Mouse (Mus musculus) cortical plate, adult 2 months (tissue): ENCODE results near the gene Scgb1c1. TPM values are rescaled to one million over a fixed set of nuclear protein-coding genes. Genes with fewer than 3 reads are reported as not detected.

ENCODE experiments used
- H3K27ac ChIP-seq: fragments of 200-500 bp; 2 replicates; pipeline ENCODE4 v1.5.1; 2012; ENCODE audit warnings: low read length, control low read depth, inconsistent platforms; ENCODE audit not compliant: insufficient read depth
- H3K4me1 ChIP-seq: fragments of 200-500 bp; 2 replicates; pipeline ENCODE4 v1.6.1; 2011; ENCODE audit warnings: low read length; ENCODE audit not compliant: control insufficient read depth, insufficient read depth
- H3K4me3 ChIP-seq: fragments of 200-500 bp; 2 replicates; pipeline ENCODE4 v1.5.1; 2011; ENCODE audit warnings: mild to moderate bottlenecking, low read length, control low read depth; ENCODE audit not compliant: insufficient read depth
- CTCF ChIP-seq: fragments of 200-500 bp; IDR thresholded peaks from 2 replicates; pipeline ENCODE4 v1.5.1; 2011; ENCODE audit warnings: mild to moderate bottlenecking, control low read depth, low read length; ENCODE audit not compliant: insufficient read depth; ENCODE audit errors: extremely low read depth
- POLR2A ChIP-seq: fragments of 200-500 bp; IDR thresholded peaks from 2 replicates; pipeline ENCODE4 v1.6.1; 2011; ENCODE audit warnings: mild to moderate bottlenecking, low read length, control low read depth; ENCODE audit not compliant: insufficient read depth; ENCODE audit errors: extremely low read depth
- polyA plus RNA-seq: library from polyadenylated mRNA; depleted of rRNA; stranded (reverse); fragments of >200 nt; gene quantifications from 2 replicates; pipeline ENCODE4 v1.2.3, GENCODE M21; 2012

Scgb1c1 gene
- polyA plus RNA-seq, 1 experiment, result not detected

DNA sequence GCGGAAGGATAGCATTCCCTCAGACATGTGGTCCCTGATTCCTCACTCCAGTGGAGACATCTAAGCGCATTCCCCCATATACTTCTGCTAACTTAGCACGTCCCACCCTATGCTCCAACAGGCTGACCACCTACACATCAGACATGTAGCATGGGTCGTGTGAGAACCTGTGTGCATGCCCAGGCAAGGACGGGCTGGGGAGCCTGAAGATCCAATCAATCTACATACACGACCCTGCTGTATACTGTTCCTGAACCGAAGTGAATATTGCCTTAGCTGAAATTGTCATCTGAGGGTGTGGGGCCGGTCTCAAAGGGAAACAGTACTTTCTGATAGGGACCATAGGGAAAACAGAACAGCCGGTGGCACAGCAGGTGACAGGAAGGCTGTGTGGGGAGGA is 9.8 kb downstream of the Scgb1c1 start:
- peaks cover 8% of the 10 kb centered on the region for H3K4me1 ChIP-seq
- no peak for TF ChIP-seq POLR2A
- no peak for TF ChIP-seq CTCF
- H3K27ac ChIP-seq, result no peak overlapping the region

GRCm38 (mm10) chr7:140855860-140856784 is 10.8 kb downstream of the Scgb1c1 start, which contains the start of gene Gm45785:
Gene Gm45785, minus strand, starts transcription at chr7:140856331.
- H3K4me1 ChIP-seq, result peaks cover 8% of the 10 kb centered on the region
- H3K27ac ChIP-seq, result peak within 1 kb of the TSS; percentile 88
- peak; percentile 69; the same call in 1 of the 2 replicates for TF ChIP-seq POLR2A
- TF ChIP-seq CTCF, result no peak
- peak within 1 kb of the TSS; percentile 87 for H3K4me3 ChIP-seq

More for the DNA sequence above, 9.8 kb downstream of the Scgb1c1 start:
- peak overlapping the region; percentile 87 for H3K4me3 ChIP-seq

DNA sequence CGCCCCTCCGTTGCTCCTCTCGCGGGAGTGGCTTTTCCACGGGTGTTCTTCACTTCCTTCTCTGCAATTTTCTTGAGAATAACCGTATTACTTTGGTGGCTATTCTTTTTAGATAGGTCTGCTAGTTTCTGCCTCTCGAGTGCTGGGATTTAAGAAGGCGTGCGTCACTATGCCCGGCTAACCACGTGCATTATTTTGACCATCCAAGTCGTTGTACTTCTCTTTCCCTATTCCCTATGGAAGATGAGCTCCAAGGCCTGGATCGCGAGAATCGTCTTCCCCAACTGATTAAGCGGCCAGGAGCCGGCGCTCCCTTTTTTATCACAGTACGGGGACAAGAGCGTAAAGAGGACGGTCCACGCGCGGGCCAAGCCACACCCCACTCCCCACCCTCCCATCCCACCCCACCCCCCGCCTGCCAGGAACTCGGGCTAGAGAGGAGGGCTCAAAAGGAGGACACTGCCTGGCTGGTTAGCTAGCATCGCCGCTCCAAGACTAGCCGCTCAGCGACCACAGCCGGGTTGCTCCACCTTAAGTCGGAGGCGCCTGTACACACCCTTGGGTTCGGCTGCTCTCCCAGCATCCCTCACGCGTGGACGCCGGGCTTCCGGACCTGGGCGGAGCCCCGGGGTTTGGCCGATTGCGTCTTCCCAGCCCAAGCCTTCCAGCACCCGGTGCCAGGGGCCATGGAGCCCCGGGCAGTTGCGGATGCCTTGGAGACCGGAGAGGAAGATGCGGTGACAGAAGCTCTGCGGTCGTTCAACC is 11.6 kb downstream of the Scgb1c1 start, which contains the start of gene Ric8a:
Ric8a (plus strand) TSS at position 173 of the 765 bp plus-strand sequence.
- H3K4me3 ChIP-seq, result peak within 1 kb of the TSS; percentile 87
- peak within 1 kb of the TSS; percentile 88 for H3K27ac ChIP-seq
- H3K4me1 ChIP-seq, result peaks cover 8% of the 10 kb centered on the region
- TF ChIP-seq POLR2A, result peak; percentile 64; the same call in 1 of the 2 replicates
- TF ChIP-seq CTCF, result no peak

DNA sequence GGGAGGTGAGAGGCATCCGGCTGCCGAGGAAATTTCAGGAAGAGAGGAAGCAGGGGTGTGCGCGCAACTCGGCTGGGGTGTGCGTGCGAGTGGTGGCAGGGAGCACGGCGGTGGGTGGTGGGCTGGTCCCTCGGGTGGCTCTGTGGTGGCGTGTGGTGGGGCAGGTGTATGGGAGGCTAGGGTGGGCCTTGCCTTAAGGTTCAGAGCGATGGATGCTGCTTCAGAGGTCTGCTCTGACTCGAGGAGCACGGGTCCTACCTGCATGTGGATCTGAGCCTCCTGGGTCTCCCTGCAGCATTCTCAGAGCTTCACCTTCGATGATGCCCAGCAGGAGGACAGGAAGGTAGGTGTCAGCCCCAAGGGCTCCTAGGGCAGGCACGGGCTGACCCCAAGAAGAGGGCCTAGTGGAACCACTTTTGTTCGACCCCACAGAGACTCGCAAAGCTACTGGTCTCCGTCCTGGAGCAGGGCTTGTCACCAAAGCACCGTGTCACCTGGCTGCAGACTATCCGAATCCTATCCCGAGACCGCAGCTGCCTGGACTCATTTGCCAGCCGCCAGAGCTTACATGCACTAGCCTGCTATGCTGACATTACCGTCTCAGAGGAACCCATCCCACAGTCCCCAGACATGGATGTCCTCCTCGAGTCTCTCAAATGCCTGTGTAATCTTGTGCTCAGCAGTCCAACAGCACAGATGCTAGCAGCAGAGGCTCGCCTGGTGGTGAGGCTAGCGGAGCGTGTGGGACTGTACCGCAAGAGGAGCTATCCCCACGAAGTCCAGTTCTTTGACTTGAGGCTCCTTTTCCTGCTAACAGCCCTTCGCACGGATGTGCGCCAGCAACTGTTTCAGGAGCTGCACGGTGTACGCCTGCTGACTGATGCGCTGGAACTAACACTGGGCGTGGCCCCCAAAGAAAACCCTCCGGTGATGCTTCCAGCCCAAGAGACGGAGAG is 12.5 kb downstream of the Scgb1c1 start, which contains the start of gene Bet1l:
Bet1l (minus strand) TSS at position 28 of the 956 bp plus-strand sequence.
- peaks cover 8% of the 10 kb centered on the region for H3K4me1 ChIP-seq
- peak within 1 kb of the TSS; percentile 87 for H3K4me3 ChIP-seq
- peak within 1 kb of the TSS; percentile 88 for H3K27ac ChIP-seq
- no peak for TF ChIP-seq CTCF
- TF ChIP-seq POLR2A, result no peak; the same call in 1 of the 2 replicates

- TF ChIP-seq CTCF, result no peak
- no peak for TF ChIP-seq POLR2A
- Histone ChIP-seq H3K4me1 (peaks cover 8% of the 10 kb centered on the region), H3K27ac (no peak overlapping the region), H3K4me3 (peak overlapping the region; percentile 87)
Observed at GRCm38 (mm10) chr7:140858746-140859145, 13.4 kb downstream of the Scgb1c1 start.

GRCm38 (mm10) chr7:140859997-140860396 is 14.7 kb downstream of the Scgb1c1 start:
- no peak overlapping the region for H3K4me3 ChIP-seq
- TF ChIP-seq POLR2A (no peak), CTCF (no peak)

DNA sequence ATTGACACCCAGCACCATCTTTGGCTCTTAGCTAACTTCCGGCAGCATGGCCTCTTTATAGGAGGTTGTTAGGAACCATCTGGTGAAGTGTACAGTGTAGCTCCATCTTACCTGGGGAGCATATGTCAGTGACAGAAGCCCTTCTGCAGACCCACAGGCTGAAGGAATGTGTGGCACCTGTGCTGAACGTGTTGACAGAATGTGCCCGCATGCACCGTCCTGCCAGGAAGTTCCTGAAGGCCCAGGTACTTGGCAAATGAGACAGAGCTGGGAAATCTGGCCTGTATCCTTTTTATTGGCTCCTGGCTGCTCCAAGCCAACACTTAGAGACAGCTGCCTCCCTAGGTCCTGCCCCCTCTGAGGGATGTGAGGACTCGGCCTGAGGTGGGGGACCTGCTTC is 15.4 kb downstream of the Scgb1c1 start:
- Histone ChIP-seq H3K4me1 (peaks cover 4% of the 10 kb centered on the region), H3K4me3 (no peak overlapping the region), H3K27ac (no peak overlapping the region)
- TF ChIP-seq POLR2A (no peak), CTCF (no peak)

More at GRCm38 (mm10) chr7:140859997-140860396, 14.7 kb downstream of the Scgb1c1 start:
- no peak overlapping the region for H3K27ac ChIP-seq
- peaks cover 6% of the 10 kb centered on the region for H3K4me1 ChIP-seq

GRCm38 (mm10) chr7:140864761-140865160 is 19.4 kb downstream of the Scgb1c1 start:
- Histone ChIP-seq H3K4me3 (no peak overlapping the region), H3K4me1 (no peaks in the 10 kb centered on the region), H3K27ac (no peak overlapping the region)
- TF ChIP-seq POLR2A (peak; percentile 41; the same call in 1 of the 2 replicates), CTCF (no peak)

DNA sequence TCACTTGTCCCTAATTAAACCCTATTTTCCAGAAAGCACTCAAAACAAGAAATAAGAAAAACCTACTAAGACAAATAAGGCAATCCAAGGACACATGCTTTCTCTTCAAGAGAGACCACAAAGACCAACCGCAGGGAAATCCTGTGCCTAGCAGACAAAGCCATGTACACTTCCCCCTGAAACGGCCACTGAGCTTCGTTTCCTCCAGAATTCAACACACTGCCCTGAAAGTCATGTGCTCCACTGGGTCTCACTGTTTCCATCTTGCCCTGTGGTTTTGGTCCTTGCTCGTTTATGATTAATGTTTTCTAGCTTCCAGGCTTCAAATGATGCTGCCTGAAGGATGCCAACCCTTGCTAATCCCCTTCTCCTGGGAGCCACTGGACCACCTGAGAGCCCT is 28.9 kb downstream of the Scgb1c1 start:
- TF ChIP-seq CTCF (no peak), POLR2A (no peak)
- H3K4me3 ChIP-seq, result no peak overlapping the region
- H3K27ac ChIP-seq, result no peak overlapping the region
- H3K4me1 ChIP-seq, result no peaks in the 10 kb centered on the region
